Comparison of ENCODE assay signal across 15 mouse cellular contexts in genomic region chr13:65127063-65127847, GRCm38 (mm10). TPM values are rescaled to one million over a fixed set of nuclear protein-coding genes. Genes with fewer than 3 reads are reported as not detected.
A peak's percentile ranks its signal among the peaks of the same experiment; 100 is the strongest.
DNase-seq lines count a peak whose midpoint lies in the region; ATAC-seq and TF ChIP-seq lines count a peak whose summit lies in the region.
"Had no signal": no experiment of that assay in that cellular context is flagged by ENCODE, and none has a peak within 500 bp of the region (broad histone marks: within the 10 kb centered on the region; RNA-seq: fewer than 3 reads in every experiment).

No protein-coding gene starts in this region.

- no peaks in the 10 kb centered on the region for H3K9me3 ChIP-seq in lung, postnatal 0 days (ENCODE audit: low read length)
- no peaks in the 10 kb centered on the region for H3K9me3 ChIP-seq in ES-E14 (ENCODE audit: control insufficient read depth, insufficient read depth, low read depth, low read length)
- H3K9me3 ChIP-seq: embryonic facial prominence, embryonic 15.5 days; hindbrain, embryonic 10.5 days had no signal

- H3K4me3 ChIP-seq in lung, postnatal 0 days (ENCODE audit: low read depth, low read length): no peak overlapping the region
- H3K4me3 ChIP-seq in ES-E14 (ENCODE audit: insufficient read depth in 1 of 2, low read depth in 1 of 2, low read length in 2 of 2, poor library complexity in 1 of 2, severe bottlenecking in 1 of 2): no peak overlapping the region
- H3K4me3 ChIP-seq: embryonic facial prominence, embryonic 15.5 days; hindbrain, embryonic 10.5 days had no signal

- no peaks in the 10 kb centered on the region for H3K36me3 ChIP-seq in lung, postnatal 0 days (ENCODE audit: insufficient read depth, low read length)
- H3K36me3 ChIP-seq in ES-E14 (ENCODE audit: control insufficient read depth, insufficient read depth, low read length, poor library complexity, severe bottlenecking): no peaks in the 10 kb centered on the region
- H3K36me3 ChIP-seq: embryonic facial prominence, embryonic 15.5 days; hindbrain, embryonic 10.5 days had no signal

- H3K9ac ChIP-seq in lung, postnatal 0 days (replicated peaks; ENCODE audit: low read depth): no peak overlapping the region
- H3K9ac ChIP-seq in ES-E14 (ENCODE audit: insufficient read depth, low read depth, low read length, poor library complexity, severe bottlenecking): no peak overlapping the region
- H3K9ac ChIP-seq: embryonic facial prominence, embryonic 15.5 days; forebrain, postnatal 0 days had no signal

- peak; percentile 25 for TF ChIP-seq CTCF in lung, postnatal 0 days (IDR thresholded peaks at IDR 0.05)

- no peaks in the 10 kb centered on the region for H3K4me1 ChIP-seq in lung, postnatal 0 days (ENCODE audit: insufficient read depth, low read depth, low read length)
- no peaks in the 10 kb centered on the region for H3K4me1 ChIP-seq in ES-E14 (ENCODE audit: control insufficient read depth in 2 of 2, insufficient read depth in 2 of 2, low read length in 2 of 2, poor library complexity in 1 of 2)
- H3K4me1 ChIP-seq: embryonic facial prominence, embryonic 15.5 days; hindbrain, embryonic 10.5 days had no signal

- ATAC-seq in lung, postnatal 0 days: no peak
- ATAC-seq in erythroid progenitor cell, adult 5-6 weeks (replicated peaks; ENCODE audit: low FRiP score, poor library complexity, severe bottlenecking): 0 out of 2 replicates have a peak, but pooled peaks have one; percentile 52
- ATAC-seq in neutrophil, adult 5-6 weeks (ENCODE audit: extremely low read depth, insufficient number of reproducible peaks, low FRiP score, poor library complexity, severe bottlenecking): peak; percentile 26; the same call in 1 of the 2 replicates
- ATAC-seq: forebrain, postnatal 0 days had no signal

- DNase-seq in lung, postnatal 0 days (ENCODE audit: low spot score): no peak
- no peak for DNase-seq in lung, postnatal 10 days
- peak; percentile 16 for DNase-seq in ES-E14 (ENCODE audit: low read depth, low spot score)
- DNase-seq in spleen, postnatal 14 days (ENCODE audit: low spot score in 2 of 2): no peak
- no peak for DNase-seq in left cerebral cortex, adult 8-10 months (ENCODE audit: low spot score in 2 of 2)
- no peak for DNase-seq in embryo, embryonic 9.5 days (ENCODE audit: extremely low spot score)
- DNase-seq: cerebellum, postnatal 10 days; forebrain, postnatal 0 days had no signal

- no peak for TF ChIP-seq EP300 in lung, postnatal 0 days (IDR thresholded peaks at IDR 0.05)

- in situ Hi-C loops in ES-E14 (cut with MboI; ENCODE audit: low sequenced_read_pairs in 2 of 2, unreplicated experiment in 2 of 2): no loop called here

- H3K27me3 ChIP-seq in lung, postnatal 0 days (replicated peaks; ENCODE audit: insufficient read depth, low read length): no peaks in the 10 kb centered on the region
- H3K27me3 ChIP-seq: embryonic facial prominence, embryonic 15.5 days had no signal

- no peak overlapping the region for H3K4me2 ChIP-seq in lung, postnatal 0 days (replicated peaks; ENCODE audit: low read depth, low read length)
- H3K4me2 ChIP-seq: embryonic facial prominence, embryonic 15.5 days had no signal

- no peak overlapping the region for H3K27ac ChIP-seq in lung, postnatal 0 days (ENCODE audit: low read length)
- no peak overlapping the region for H3K27ac ChIP-seq in ES-E14 (ENCODE audit: insufficient read depth, low read depth, low read length, poor library complexity, severe bottlenecking)
- H3K27ac ChIP-seq: embryonic facial prominence, embryonic 15.5 days; hindbrain, embryonic 10.5 days had no signal

- 67% methylated on average over 3 of the region's 3 CpGs for WGBS in lung, postnatal 0 days

TF ChIP-seq in ES-E14, 5 proteins besides CTCF, POLR2A, EP300 and RAD21:
- TF ChIP-seq ZNF384 (IDR thresholded peaks at IDR 0.05; ENCODE audit: low read depth, low read length): no peak
- no peak for TF ChIP-seq HCFC1 (IDR thresholded peaks at IDR 0.05; ENCODE audit: borderline replicate concordance, insufficient read depth, low read length)
- TF ChIP-seq ZC3H11A (IDR thresholded peaks at IDR 0.05; ENCODE audit: borderline replicate concordance, low read depth, low read length): no peak
- TF ChIP-seq CHD2 (IDR thresholded peaks at IDR 0.05; ENCODE audit: low read depth, low read length): no peak
- TF ChIP-seq MAFK (IDR thresholded peaks at IDR 0.05; ENCODE audit: insufficient read depth, low read depth, low read length): no peak

RNA-seq across cellular contexts. Expression of gene Olfr465-ps1, which starts 10.6 kb away (rescaled TPM):
- not detected in 2 replicates for polyA plus RNA-seq in lung, postnatal 0 days (2015; fragmentation: Nextera tagmentation; extraction: Ambion mirVana)
- total RNA-seq in ES-E14 (2012; rRNA removed): not detected in 2 replicates
- total RNA-seq in erythroid progenitor cell, adult 5-6 weeks (2015; ENCODE audit: low replicate concordance): not detected in 2 replicates
- total RNA-seq in erythroid progenitor cell, adult 5-6 weeks (2017; ENCODE audit: low replicate concordance): not detected in 2 replicates
- total RNA-seq in neutrophil, adult 5-6 weeks (2017): not detected in 2 replicates
- total RNA-seq in left cerebral cortex, adult 8-10 months (2022): not detected
- total RNA-seq: forebrain, postnatal 0 days; left cerebral cortex, postnatal 36 days; midbrain, postnatal 0 days had no signal
- polyA plus RNA-seq: brain, embryonic 14.5 days; embryonic facial prominence, embryonic 15.5 days; forebrain, postnatal 0 days; hindbrain, embryonic 10.5 days; midbrain, postnatal 0 days had no signal

RNA-seq across cellular contexts. Expression of gene Mfsd14b, which starts 14.5 kb away (rescaled TPM):
- polyA plus RNA-seq in lung, postnatal 0 days (2015; fragmentation: Nextera tagmentation; extraction: Ambion mirVana): 46.1 and 52.2 TPM in 2 replicates
- total RNA-seq in ES-E14 (2012; rRNA removed): 43.1 and 56.2 TPM in 2 replicates
- total RNA-seq in erythroid progenitor cell, adult 5-6 weeks (2015; ENCODE audit: low replicate concordance): 41.4 and 42.3 TPM in 2 replicates
- total RNA-seq in erythroid progenitor cell, adult 5-6 weeks (2017; ENCODE audit: low replicate concordance): 44.0 and 54.0 TPM in 2 replicates
- 131 and 162 TPM in 2 replicates for total RNA-seq in neutrophil, adult 5-6 weeks (2017)
- total RNA-seq in left cerebral cortex, adult 8-10 months (2022): 10 to 100 TPM; 39.7 to 45.0 (median 41.7) TPM

RNA-seq across cellular contexts. Expression of gene Olfr466, which starts 22.8 kb away (rescaled TPM):
- polyA plus RNA-seq in lung, postnatal 0 days (2015; fragmentation: Nextera tagmentation; extraction: Ambion mirVana): not detected in 2 replicates
- total RNA-seq in ES-E14 (2012; rRNA removed): not detected in 2 replicates
- not detected in 2 replicates for total RNA-seq in erythroid progenitor cell, adult 5-6 weeks (2015; ENCODE audit: low replicate concordance)
- not detected in 2 replicates for total RNA-seq in erythroid progenitor cell, adult 5-6 weeks (2017; ENCODE audit: low replicate concordance)
- not detected in 2 replicates for total RNA-seq in neutrophil, adult 5-6 weeks (2017)
- total RNA-seq in left cerebral cortex, adult 8-10 months (2022): not detected
- total RNA-seq: forebrain, postnatal 0 days; left cerebral cortex, postnatal 36 days; midbrain, postnatal 0 days had no signal
- polyA plus RNA-seq: brain, embryonic 14.5 days; embryonic facial prominence, embryonic 15.5 days; forebrain, postnatal 0 days; hindbrain, embryonic 10.5 days; midbrain, postnatal 0 days had no signal
